Mouse (Mus musculus) left cerebral cortex, postnatal 10 days (tissue): ENCODE data around the gene Sec24b. TPM values are rescaled to one million over a fixed set of nuclear protein-coding genes. Genes with fewer than 3 reads are reported as not detected.

Experiments
- DNase-seq, 2 experiments: peaks; one replicate each; pipeline ENCODE4 v3.0.0; 2021 to 2022; ENCODE audit warnings: low spot score in 2 of 2, mixed read lengths in 1 of 2; ENCODE audit errors: extremely low spot score in 1 of 2
- intact Hi-C: fragments of 180-260 bp; cut with DNase I; formaldehyde crosslinking; loops from one replicate; pipeline ENCODE4 v1.15.1; 2025
- total RNA-seq, 2 experiments: library from RNA; stranded (reverse); gene quantifications; 2 replicates each; pipeline ENCODE4 v1.2.3; 2021

Gene Sec24b
- total RNA-seq, 2 experiments from 2014 or later: 54.3 to 60.6 TPM

- intact Hi-C loops: no loop called here
- DNase-seq: no peak
Measured at GRCm38 (mm10) chr3:130058488-130058887, 2.9 kb downstream of the Sec24b start.

- DNase-seq: no peak
- intact Hi-C loops: no loop called here
Measured at GRCm38 (mm10) chr3:130057569-130058345, 3.6 kb downstream of the Sec24b start.

GRCm38 (mm10) chr3:130055416-130056385, 5.7 kb downstream of the Sec24b start:
- intact Hi-C loops: no loop called here
- DNase-seq: no peak

- no peak for DNase-seq
- intact Hi-C loops: no loop called here
Measured at GRCm38 (mm10) chr3:130054587-130054986, 6.8 kb downstream of the Sec24b start.

- intact Hi-C loops: no loop called here
- DNase-seq: no peak
Measured at GRCm38 (mm10) chr3:130053340-130054066, 7.8 kb downstream of the Sec24b start.

DNA sequence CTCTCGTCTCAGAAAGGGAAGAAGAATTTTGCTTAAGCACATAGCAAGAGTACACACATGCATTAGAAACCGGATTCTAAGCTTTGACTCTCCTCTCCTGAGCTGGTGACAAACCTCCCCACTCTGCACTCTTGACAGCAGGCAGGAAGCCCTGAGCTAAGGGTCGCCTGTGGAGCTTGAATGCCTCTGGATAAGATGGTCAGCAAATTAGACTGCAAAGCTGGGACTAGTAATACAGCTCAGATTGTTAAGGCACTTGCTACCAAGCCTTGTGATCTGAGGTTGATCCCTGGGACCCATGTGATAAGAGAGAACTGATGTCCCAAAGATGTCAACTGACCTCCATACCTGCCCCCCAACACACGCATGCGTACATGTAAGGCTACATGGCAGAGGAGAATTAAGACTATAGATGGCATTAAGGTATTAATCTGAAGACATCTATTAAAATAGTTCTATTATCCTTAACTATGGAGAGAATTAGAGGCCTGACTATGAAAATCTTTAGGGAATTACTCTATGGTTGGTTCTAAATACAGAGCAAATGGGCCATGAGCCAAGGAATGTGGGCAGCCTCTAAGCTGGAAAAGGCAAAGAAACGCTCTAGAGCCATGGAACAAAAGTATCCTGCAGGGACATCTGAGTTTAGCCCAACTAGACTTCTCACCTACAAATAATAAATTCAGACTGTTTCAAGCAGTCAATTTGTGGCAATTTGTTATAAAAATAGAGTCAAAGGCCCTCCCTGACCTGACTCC, 8.6 kb downstream of the Sec24b start:
- intact Hi-C loops: no loop called here
- DNase-seq: peak in 1 of 2 experiments; percentile 49

GRCm38 (mm10) chr3:130052116-130052515, 9.2 kb downstream of the Sec24b start:
- intact Hi-C loops: no loop called here
- no peak for DNase-seq

GRCm38 (mm10) chr3:130040711-130041110, 20.6 kb downstream of the Sec24b start:
- no peak for DNase-seq
- intact Hi-C loops: no loop called here

- no peak for DNase-seq
- intact Hi-C loops: no loop called here
Measured at GRCm38 (mm10) chr3:130040017-130040416, 21.3 kb downstream of the Sec24b start.

DNA sequence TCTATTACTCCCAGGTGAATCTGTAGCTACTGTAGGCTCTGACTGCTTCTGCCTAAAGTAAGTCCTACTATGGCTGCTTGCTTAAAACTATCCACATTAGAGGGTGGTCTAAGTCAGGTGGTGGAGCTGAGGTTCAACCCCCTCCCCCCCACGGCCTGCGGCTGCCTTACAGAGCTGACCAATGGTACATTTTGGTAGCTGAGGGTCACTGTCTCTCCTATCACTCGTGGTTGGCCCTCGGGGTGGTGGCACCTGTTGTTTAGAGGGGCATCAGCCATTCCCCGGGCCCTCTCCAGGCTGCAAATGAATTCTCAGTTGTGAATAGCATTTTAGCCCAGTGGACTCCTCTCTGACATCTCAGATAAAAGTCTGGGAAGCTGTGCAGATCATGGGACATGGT, 32.6 kb downstream of the Sec24b start:
- no peak for DNase-seq
- intact Hi-C loops: no loop called here

DNA sequence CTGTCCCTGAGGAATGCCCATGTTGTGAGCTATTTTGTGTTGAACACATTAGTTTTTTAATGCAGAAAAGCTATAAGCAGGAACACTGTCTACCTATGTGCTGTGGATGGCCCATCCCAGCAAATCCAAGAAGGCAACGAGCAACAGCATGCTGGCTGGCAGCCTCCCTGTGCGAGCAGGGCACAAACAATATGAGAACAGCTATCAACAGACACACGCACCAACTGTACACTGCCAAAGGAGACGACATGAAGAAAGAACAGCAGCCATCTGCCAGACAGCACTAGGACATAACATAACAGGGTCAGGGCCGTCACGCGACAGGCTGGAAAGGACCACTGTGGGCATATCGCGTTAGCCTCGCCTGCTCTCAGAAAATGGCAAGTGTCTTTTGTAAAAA, 35.2 kb downstream of the Sec24b start:
- intact Hi-C loops: no loop called here
- no peak for DNase-seq

GRCm38 (mm10) chr3:130025556-130025955, 35.8 kb downstream of the Sec24b start:
- DNase-seq: no peak
- intact Hi-C loops: no loop called here

DNA sequence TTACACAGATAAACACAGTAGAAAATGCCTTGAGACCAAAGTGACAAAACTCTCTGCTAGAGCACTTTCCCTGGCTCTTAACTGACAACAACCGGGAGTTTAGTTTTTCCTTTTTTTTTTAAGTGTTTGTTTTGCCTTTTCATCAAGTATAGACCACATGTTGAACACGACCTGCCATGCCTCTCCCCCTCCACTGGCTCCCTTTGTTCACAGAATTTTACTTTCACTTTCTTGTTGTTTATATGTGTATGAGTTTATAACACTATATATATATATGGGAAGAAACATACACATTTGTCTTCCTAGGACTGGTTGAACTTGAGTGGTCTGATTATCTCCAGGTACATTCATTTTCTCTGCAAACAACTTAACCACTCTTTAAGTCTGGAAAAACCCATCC, 48.4 kb downstream of the Sec24b start:
- DNase-seq: no peak
- intact Hi-C loops: no loop called here

- no peak for DNase-seq
- intact Hi-C loops: no loop called here
Measured at GRCm38 (mm10) chr3:130011236-130011635, 50.1 kb downstream of the Sec24b start.

- DNase-seq: no peak
- intact Hi-C loops: no loop called here
Measured at GRCm38 (mm10) chr3:130006141-130006540, 55.2 kb downstream of the Sec24b start.

GRCm38 (mm10) chr3:130000926-130001325, 60.4 kb downstream of the Sec24b start:
- no peak for DNase-seq
- intact Hi-C loops: no loop called here

GRCm38 (mm10) chr3:129998526-129998925, 62.8 kb downstream of the Sec24b start:
- no peak for DNase-seq
- intact Hi-C loops: loop anchor here (10.0 kb wide), 2 partner anchors 174 to 696 kb away; partner anchors contain the start of gene Rrh

GRCm38 (mm10) chr3:129998001-129998400, 63.4 kb downstream of the Sec24b start:
- DNase-seq: no peak
- intact Hi-C loops: loop anchor here (10.0 kb wide), 2 partner anchors 173 to 697 kb away; partner anchors contain the start of gene Rrh
